In the genomic region with DNA sequence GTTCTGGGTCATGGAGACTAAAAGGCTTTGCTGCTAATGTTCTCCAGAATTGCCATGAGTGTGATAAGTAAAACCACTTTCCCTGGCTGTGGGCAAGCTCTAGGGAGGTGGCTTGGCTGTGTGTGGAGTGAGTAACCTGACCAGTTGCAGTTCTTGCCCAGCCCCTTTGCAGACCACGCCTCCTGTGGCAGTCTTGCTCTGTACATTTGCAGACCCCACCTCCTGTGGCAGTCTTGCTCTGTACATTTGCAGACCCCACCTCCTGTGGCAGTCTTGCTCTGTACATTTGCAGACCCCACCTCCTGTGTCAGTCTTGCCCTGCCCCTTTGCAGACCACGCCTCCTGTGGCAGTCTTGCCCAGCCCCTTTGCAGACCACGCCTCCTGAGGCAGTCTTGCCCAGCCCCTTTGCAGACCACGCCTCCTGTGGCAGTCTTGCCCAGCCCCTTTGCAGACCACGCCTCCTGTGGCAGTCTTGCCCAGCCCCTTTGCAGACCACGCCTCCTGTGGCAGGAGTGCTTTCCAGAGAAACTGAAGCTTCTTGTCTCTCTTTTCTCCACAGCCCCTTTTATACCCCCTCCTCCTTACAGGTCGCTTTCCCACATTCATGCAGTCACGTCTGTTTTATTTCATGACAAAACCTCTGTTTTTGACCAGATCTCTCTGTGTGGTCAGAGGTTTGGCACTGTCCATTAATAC, we compare ENCODE assay signal across 10 mouse cellular contexts. TPM values are rescaled to one million over a fixed set of nuclear protein-coding genes. Genes with fewer than 3 reads are reported as not detected.
DNase-seq lines count a peak whose midpoint lies in the region; ATAC-seq lines count a peak whose summit lies in the region.
"Not testable (repeated sequence)": the region's sequence is repeated elsewhere in the genome, so short reads cannot be mapped to it uniquely, and the experiment has no call there.
"Had no signal": no experiment of that assay in that cellular context is flagged by ENCODE, and none has a peak within 500 bp of the region (broad histone marks: within the 10 kb centered on the region; RNA-seq: fewer than 3 reads in every experiment).

No protein-coding gene starts in this region.

- not testable (repeated sequence) for H3K4me3 ChIP-seq in intestine, embryonic 15.5 days (replicated peaks); liver, embryonic 13.5 days (replicated peaks)

- H3K27ac ChIP-seq in intestine, embryonic 15.5 days; liver, embryonic 13.5 days: not testable (repeated sequence)

- peak; percentile 79 for DNase-seq in ES-CJ7 (ENCODE audit: low read depth, low spot score)
- peak; percentile 22 for DNase-seq in embryo, embryonic 10.5 days (ENCODE audit: low spot score)
- DNase-seq in heart, adult 11 months, result peak; percentile 81
- DNase-seq in kidney, postnatal 14 days, result peak; percentile 29
- DNase-seq in liver, embryonic 13.5 days, result peak; percentile 17
- peak; percentile 33 to 64 for DNase-seq in lung, postnatal 4 days
- peak; percentile 42 for DNase-seq in testis, postnatal 10 days (ENCODE audit: low spot score)

- not testable (repeated sequence) for H3K36me3 ChIP-seq in intestine, embryonic 15.5 days; liver, embryonic 13.5 days

- H3K27me3 ChIP-seq in intestine, embryonic 15.5 days (replicated peaks); liver, embryonic 13.5 days: not testable (repeated sequence)

- H3K9ac ChIP-seq in intestine, embryonic 15.5 days; liver, embryonic 13.5 days: not testable (repeated sequence)

- not testable (repeated sequence) for H3K9me3 ChIP-seq in intestine, embryonic 15.5 days; liver, embryonic 13.5 days (replicated peaks)

- not testable (repeated sequence) for H3K4me2 ChIP-seq in intestine, embryonic 15.5 days (replicated peaks)
- H3K4me2 ChIP-seq in liver, embryonic 13.5 days, result 0 out of 2 replicates have a peak overlapping the region, but pooled peaks have one; percentile 17

- peak; percentile 74 for ATAC-seq in intestine, embryonic 15.5 days
- peak; percentile 15; the same call in 1 of the 2 replicates for ATAC-seq in liver, embryonic 13.5 days (ENCODE audit: low read depth)

- not testable (repeated sequence) for H3K4me1 ChIP-seq in intestine, embryonic 15.5 days (replicated peaks); liver, embryonic 13.5 days (replicated peaks)

- 26% methylated on average over 8 of the region's 8 CpGs for WGBS in intestine, embryonic 15.5 days
- WGBS in liver, embryonic 13.5 days (ENCODE audit: insufficient replicate concordance), result 17% methylated on average over 8 of the region's 8 CpGs

RNA-seq across cellular contexts. Expression of gene Nxf7, which starts 24.2 kb away (rescaled TPM):
- 0.53 TPM in 1 of 2 replicates, not detected in the other for polyA plus RNA-seq in intestine, embryonic 15.5 days (2015; fragmentation: Nextera tagmentation; extraction: Ambion mirVana)
- polyA plus RNA-seq in liver, embryonic 13.5 days (2015; fragmentation: Nextera tagmentation; extraction: Ambion mirVana), result 0.14 TPM in 1 of 2 replicates, not detected in the other
- polyA plus RNA-seq: hindbrain, embryonic 16.5 days; midbrain, embryonic 11.5 days had no signal

RNA-seq across cellular contexts. Expression of gene Prame, which starts 53.1 kb away (rescaled TPM):
- not detected in 2 replicates for polyA plus RNA-seq in intestine, embryonic 15.5 days (2015; fragmentation: Nextera tagmentation; extraction: Ambion mirVana)
- polyA plus RNA-seq in liver, embryonic 13.5 days (2015; fragmentation: Nextera tagmentation; extraction: Ambion mirVana), result not detected in 2 replicates
- polyA plus RNA-seq: hindbrain, embryonic 16.5 days; midbrain, embryonic 11.5 days had no signal

Comparison
In these comparisons a context has a peak if more than half of its experiments do, and no peak if none do; other contexts are left out.
1. DNase-seq: peak in every context shown above with its lines; median percentile 81 in heart, adult 11 months; 79 in ES-CJ7; 48 in lung, postnatal 4 days; 42 in testis, postnatal 10 days; 29 in kidney, postnatal 14 days; 22 in embryo, embryonic 10.5 days; 17 in liver, embryonic 13.5 days.